Mouse (Mus musculus) lung, postnatal 0 days (tissue): Measurements from ENCODE around the gene Scfd2.

Experiments used
- CTCF ChIP-seq: IDR thresholded peaks from 2 replicates; pipeline ENCODE4 v1.5.1; 2016; ENCODE audit warnings: antibody characterized with exemption, mild to moderate bottlenecking
- EP300 ChIP-seq: IDR thresholded peaks from 2 replicates; pipeline ENCODE4 v1.6.1; 2016; ENCODE audit warnings: antibody characterized with exemption, mild to moderate bottlenecking, control low read depth

- no peak for TF ChIP-seq CTCF
- no peak for TF ChIP-seq EP300
These were observed 98.5 kb downstream of the Scfd2 start for GRCm38 (mm10) chr5:74432879-74433539.
